Mouse (Mus musculus): ENCODE measurements around the gene Gm27021. TPM values are rescaled to one million over a fixed set of nuclear protein-coding genes. Genes with fewer than 3 reads are reported as not detected.

The Gm27021 gene
- total RNA-seq (2015) (not detected in 2 replicates), total RNA-seq (2017) (0.29 TPM in 1 of 2 replicates, not detected in the other)

DNA sequence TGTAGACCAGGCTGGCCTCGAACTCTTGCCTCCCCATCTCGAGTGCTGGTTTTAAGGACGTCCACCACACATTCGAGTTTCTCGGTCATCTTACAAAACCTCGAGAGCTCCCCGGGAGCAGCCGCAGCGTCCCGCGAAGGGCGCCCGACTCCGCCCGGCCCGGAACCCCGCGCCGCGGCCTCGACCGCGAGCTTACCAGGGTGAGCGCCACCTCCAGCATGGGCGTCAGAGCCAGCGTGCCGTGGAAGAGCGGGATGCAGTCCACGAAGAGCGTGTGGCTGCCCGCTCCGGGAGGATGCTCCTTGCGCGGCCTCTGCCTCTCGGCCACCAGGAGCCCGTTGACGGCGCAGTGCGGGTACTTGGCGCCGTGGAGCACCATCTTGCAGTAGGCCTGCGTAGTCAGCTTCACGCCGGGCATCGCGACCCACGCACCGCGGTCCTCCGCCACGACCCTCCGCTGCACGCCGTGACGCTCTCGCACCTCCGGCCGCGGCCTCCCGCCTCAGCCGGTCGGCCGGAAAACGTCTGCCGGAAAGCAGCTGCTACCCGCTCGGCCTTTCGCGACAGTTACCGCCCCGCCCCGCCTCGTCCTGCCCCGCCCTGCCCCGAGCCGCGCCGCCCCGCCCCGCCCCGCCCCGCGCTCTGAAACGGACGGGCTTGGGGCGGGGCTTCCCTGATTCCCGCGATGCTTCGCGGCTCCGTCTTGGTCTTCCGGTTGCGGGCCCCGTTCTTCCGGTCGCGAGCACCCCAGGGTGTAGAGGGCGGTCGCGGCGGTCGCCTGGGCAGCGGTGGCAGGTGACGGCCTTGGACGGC is at the start of gene Gm27021, which contains the start of gene Cox4i1:
TSS of gene Gm27021 (minus strand) at position 519 of the 813 bp plus-strand sequence.
TSS of gene Cox4i1 (plus strand) at position 662 of the 813 bp plus-strand sequence.
- peak; percentile 91 for ATAC-seq (ENCODE audit: poor library complexity, severe bottlenecking)

DNA sequence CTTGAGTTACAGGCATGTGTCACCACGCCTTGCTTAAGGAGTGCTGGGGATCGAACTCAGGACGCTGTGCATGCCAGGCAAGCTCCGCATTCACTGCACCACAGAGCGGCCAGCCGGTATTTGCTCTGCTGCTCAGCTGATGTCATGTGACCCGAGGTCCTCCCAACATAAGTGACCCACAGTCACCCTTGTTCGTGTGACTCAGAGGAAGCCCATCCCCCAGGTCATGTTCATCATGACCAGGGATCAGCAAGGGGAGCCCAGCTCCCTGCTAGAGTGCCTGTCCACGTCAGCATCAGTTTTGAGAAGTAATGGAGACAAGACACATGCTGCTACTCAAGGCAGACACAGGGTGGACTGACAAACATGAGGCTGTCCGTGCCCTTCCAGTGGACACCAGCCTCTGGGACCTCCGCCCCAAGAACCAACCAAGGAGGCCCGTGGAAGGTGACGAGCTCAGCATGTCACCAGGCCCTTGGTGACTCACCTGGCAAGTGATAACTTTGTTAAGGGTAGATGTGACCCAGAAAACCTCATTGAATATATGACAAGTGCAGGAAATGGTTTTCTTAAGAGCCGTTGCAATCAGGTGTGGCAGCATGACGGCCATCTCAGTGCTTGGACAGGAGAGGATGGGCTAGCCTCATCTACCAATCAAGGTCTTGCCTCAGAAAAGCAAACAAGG is 48.3 kb upstream of the Gm27021 start:
- peak; percentile 17 for ATAC-seq (ENCODE audit: poor library complexity, severe bottlenecking)

DNA sequence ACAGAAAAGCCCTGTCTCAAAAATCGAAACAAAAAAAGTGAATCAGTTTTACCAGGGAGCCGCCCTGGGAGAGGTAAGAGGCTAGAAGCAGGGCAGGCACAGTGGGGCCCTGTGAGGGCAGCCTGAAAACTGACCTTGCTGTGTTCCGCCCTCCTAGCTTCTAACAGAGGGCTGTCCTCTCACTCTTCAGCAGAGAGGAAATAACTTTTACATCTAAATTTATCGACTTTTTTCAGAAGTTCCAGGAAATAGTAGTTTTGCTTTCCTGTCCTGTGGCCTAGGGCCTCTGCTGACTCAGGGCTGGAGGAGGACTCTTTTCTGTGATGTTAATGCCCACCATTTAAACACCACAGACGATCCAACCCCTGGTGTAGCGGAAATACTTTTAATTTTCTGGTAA is 47.3 kb upstream of the Gm27021 start:
- peak; percentile 66 for ATAC-seq (ENCODE audit: poor library complexity, severe bottlenecking)

DNA sequence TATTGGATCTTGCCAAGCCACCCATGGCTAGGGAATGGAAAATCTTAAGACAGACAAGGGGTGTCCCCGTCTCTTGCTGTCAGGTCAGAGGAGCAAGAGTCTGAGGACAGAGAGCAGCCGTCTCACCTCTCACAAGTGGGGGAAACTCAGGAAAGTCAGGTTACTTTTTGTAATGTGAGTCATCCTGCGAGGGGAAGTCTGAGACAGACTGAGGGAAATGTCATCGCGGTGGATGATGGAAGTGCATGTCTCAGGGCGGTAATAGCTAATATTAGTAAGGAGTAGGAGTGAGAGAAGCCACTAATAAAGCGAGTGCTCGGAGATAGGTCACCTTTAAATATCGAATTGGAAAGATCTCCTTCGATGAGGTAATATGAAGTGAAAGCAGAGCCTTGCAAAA is 41.3 kb upstream of the Gm27021 start:
- ATAC-seq (ENCODE audit: poor library complexity, severe bottlenecking) = peak; percentile 27; the same call in 1 of the 2 replicates

DNA sequence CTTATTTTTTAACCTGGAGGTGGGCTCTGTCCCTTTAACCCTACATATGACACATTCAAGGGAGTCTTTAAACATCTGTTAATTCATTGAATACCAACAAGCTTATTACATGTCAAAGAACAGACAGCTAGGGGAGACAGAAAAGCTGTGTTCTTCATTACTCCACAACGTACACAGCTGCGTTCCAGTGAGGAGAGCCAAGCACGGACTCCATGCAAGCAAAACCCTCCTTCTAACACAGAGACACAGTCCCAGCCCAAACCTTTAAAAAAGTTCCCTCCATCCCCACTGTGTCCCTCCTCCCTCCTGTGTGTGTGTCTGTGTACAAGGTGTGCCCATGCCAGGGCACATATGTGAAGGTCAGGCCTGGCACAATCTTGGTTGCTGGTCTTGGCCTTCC is 38.3 kb upstream of the Gm27021 start:
- no peak for ATAC-seq (ENCODE audit: poor library complexity, severe bottlenecking)

DNA sequence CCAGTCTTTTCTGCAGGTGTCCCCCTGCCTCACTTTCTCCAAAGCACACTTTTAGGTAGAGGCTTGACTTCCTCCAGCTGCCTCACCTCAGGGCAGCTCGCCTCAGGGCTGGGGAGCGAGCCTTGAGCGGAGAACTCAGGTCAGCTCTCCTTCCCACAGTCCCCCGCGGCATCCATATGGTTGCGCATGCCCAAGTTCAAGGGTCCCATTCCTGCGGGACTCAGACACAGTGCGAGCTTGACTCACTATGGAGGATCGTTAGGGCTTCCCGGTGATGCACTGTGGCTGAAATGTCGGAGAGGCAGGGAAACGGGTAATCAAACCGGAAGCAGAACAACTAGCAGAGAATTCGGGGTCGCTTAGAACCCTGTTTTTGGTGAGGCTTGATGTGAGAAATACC is 37.3 kb upstream of the Gm27021 start:
- no peak for ATAC-seq (ENCODE audit: poor library complexity, severe bottlenecking)

DNA sequence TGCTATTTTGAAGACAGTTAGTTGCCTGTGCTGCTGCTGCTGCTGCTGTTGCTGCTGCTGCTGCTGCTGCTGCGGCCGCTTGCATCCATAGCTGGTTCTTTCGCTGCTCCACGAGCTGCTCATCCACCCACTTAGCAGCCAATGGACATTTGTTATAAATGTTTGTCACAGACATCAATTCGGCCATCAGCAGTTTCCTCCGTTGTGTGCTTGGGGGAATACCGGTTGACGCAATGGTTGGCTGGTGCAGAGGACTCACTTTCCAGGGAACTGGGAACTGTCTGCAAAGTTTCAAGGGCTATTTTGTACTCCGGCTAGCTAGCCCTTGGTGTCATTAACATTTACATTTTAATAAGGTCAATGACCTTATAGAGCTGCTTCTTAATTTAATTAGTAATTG is 36.3 kb upstream of the Gm27021 start:
- no peak for ATAC-seq (ENCODE audit: poor library complexity, severe bottlenecking)

DNA sequence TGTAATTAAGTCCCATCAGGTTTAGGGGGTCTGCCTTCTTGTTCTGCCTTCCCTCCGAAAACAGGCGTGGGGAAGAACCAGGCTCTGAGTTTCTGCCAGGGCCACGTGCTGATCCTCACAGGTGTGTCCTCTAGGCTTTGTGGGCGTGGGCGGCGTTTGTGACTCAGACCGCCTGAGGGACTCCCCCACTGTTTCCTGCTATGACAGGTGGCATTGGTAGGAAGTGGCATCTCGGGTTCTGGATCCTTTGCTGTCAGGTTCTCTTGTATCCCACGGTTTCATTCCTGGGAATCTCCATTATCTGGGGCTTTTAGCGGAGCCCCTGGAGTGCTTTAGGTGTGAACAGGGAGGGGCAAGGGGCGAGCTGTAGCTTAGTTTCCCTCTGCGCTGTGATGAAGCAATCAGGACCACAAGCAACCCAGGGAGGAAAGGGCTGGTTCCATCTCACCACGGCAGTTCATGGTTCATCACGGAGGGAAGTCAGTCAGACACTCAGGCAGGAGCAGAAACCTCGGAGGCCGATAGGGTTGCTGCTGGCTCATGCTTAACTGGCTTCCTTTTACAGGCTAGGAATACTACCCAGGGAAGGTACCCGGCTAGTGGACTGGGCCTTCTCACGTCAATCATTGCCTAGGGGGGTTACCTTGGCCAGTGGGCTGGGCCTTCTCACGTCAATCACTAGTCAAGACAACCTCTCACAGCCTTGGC is 34.0 kb upstream of the Gm27021 start:
- peak; percentile 80 for ATAC-seq (ENCODE audit: poor library complexity, severe bottlenecking)

DNA sequence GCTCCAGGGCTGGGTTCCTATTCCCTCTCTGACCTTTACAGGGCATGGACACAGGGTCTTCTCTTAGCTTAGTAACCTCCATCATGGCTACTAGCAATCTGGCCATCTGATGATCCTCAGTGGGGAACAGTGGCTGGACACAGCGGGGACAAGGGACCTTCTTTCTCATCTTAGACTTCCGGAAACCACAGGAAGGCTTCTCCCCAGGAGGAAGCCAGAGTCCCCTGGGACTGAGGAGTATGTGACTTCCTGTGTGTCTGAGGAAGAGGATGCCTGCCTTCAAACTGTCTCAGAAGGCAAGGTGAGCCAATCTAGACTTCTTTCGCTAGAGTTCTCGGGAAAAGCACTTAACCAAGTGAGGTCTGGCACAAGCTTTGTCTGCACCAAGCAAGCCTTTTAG is 32.2 kb upstream of the Gm27021 start:
- ATAC-seq (ENCODE audit: poor library complexity, severe bottlenecking) = no peak

DNA sequence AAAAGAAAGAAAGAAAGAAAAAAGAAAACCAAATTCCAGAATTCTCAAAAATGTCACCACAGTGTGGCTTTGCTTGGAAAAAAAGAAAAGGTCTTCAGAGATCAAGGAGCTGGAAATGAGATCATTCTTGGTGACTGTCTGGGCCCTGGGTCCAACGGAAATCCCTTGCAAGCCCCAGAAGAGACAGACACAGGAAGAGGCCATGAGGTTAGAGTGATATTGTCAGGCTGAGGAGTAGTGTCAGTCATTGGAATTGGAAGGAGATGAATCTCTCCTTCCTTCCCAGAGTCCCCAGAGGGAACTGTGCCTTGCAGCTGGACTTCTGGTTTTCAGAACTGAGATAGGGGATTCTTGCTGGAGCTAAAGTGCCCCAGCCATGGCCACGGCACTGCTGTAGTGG is 31.7 kb upstream of the Gm27021 start:
- no peak for ATAC-seq (ENCODE audit: poor library complexity, severe bottlenecking)

DNA sequence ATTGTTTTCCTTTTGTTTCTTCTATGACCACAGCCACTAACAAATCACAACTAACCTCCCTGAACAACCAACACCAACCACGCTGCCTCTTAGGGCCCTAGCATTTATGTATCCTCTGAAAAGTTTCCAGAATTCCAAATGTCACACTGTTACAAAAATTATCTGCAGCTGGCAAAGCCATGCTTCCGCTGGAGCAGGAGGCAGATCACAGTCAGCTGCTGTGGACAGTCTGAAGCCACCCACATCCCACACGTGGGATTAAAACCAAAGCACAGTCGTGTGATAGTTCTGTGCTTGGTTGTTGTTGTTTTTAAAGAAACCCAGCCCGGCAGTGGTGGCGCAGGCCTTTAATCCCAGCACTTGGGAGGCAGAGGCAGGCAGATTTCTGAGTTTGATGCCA is 31.2 kb upstream of the Gm27021 start:
- ATAC-seq (ENCODE audit: poor library complexity, severe bottlenecking) = no peak

DNA sequence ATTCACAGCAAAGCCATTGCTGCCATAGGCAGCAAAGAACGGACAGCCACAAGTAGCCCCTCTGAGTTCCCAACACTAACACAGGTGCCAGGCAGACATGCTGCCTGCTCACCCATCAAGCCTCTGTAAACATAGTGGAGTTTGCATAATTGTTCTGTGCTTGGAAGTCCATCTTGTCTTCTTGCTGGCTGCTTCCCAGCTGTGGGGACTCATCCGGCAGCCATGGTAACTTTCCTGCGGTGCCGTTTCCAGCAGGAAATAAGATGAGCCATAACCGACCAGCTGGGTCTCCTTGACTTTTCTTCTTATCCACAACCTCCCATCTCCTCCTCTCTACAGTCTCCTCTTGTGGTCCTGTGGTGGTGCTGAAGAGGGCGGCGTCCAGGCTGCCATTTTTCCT is 30.5 kb upstream of the Gm27021 start:
- no peak for ATAC-seq (ENCODE audit: poor library complexity, severe bottlenecking)

DNA sequence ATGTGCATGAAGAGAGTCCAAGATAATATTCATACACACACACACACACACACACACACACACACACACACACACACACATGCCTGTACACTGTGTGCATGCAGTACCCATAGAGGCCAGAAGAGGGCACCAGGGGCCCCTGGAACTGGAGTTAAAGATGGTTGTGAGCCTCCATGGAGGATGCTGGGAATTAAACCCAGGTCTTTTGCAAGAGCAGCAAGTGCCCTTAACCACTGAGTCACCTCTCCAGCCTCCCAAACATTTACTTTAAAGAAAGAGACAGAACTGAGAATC is 30.0 kb upstream of the Gm27021 start:
- 0 out of 2 replicates have a peak, but pooled peaks have one; percentile 10 for ATAC-seq (ENCODE audit: poor library complexity, severe bottlenecking)

DNA sequence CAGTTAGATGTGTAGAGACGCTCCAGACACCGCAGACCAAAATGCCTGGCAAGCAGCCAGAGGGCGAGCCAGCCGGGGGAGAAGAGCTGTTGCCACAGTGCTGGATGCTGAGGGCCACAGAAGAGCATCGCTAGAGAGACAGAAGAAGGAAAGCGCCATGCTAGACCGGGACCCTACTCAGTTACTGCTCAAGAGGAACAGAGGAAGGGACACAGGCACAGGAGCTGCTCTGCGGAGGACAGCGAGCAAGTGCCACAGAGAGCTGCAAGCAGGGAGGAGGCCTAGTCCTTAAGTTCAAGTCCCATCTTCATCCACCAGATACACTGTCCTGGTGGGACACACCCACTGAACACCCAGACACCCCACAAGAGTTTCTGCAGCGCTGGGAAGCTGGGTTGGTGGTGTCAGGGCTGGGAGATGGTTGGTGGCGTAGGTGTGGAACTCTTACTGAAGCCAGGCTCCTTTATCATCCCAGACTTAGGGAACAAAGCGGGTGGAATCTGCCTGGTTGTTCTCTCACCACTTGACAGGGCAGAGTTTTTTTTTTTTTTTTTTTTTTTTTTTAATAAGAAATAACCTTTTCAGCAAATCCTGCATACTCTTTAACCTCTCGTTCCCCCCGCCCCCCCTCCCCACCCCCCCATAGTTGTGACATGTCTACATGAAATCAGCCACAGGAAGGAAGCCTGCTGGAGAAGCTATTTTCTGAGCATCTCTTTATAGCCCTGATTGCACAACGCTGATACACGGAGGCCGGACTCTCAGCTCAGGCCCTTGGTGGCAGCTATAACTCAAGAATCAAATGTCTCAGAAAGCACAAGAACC is 29.5 kb upstream of the Gm27021 start:
- peak; percentile 43 for ATAC-seq (ENCODE audit: poor library complexity, severe bottlenecking)

DNA sequence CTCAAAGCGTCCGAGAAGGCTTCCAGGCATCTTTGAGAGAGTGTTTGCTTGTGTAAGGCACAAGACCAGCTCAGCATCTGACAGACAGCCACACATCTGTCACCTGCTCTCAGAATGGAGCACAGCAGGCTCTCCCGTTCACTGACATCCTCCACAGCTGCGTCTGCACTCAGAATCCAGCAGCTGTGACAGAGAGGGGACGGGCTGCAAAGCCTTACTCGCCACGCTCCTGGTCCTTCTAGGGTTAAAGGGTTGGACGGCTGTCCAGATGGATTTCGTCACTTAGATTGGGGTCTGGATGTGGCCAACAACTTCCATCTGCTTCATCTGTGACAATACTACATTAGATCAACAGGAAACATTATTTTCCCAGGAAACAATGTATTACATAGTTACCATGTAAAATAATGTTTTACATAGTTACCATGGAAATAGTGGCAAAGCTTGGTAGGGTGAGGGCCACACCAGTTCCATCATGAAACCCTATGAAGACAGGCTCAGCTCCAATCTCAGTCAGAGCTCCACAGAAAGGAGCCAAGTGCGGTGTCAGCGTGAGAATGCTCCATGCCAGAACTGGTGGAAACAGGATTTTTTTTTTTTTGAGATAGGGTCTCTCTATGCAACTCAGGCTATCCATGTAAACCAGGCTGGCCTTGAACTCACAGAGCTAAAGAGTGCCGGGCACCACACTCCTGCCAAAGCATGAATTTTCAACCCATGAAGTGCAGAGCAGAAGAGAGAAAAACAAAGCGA is 28.7 kb upstream of the Gm27021 start:
- no peak for ATAC-seq (ENCODE audit: poor library complexity, severe bottlenecking)

DNA sequence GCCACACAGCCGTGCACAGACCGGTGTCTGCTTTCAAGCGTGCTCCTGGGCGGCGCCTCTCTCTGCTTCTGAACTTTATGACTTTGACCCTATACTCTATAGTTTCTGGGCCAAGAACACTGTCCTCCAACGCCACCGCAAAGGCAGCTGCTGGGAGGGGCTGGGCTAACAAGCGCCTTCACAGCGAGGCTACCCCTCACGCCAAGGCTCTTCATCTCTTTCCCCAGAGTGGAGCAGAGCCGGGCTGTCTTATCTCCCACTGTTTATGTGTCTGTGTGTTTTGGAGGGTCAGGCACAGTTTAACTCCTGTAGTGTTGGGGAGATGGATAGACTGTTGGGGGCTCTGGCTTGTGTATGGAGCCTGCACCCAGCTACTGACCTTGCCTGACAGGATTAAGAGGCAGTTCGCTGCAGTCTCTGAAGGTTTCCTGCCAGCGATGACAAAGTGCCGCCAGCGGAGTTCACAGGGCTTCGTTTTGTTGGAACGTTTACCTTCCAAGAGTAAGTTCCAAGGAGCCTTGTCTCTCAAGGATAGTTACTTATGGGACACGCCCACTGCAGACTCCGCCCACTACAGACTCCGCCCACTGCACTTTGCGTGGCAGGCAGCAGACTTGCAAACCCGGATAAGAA is 26.1 kb upstream of the Gm27021 start:
- peak; percentile 47; the same call in 1 of the 2 replicates for ATAC-seq (ENCODE audit: poor library complexity, severe bottlenecking)

DNA sequence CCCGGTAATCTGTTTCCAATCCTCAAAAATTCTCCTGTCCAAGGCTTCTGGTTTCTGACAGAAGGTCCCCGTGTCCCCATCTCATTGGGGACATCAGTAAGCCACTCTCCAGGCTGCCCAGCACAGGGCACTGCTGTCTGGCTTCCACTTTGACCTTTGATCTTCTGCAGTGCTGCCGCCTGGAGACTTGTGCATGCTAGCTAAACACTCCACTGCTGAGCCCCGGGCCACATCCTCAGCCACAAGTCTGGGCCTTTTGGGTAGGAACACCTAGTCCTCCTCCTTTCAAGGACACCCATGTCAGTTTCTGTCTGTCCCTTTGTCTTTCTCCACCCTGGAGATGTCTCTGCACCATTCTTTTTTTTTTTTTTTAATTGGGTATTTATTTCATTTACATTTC is 25.1 kb upstream of the Gm27021 start:
- no peak for ATAC-seq (ENCODE audit: poor library complexity, severe bottlenecking)

DNA sequence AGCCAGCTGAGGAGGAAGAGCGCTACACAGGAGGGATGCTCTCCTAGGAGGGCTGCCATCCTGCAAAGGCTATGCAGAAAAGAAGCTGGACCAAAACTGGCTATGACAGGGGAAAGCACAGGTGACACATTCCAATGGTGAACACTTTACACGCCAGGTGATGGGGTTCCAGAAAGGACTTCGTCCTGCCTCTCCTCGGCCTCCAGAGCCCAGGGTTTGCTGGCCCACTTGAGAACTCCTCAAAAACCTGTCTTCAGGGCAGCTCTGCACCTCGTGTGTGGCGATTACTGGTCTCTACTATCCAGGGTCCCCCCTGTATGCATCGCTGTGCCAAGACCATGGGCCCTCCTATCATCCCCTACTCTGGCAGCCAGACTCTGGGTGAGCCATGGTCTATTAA is 20.6 kb upstream of the Gm27021 start:
- ATAC-seq (ENCODE audit: poor library complexity, severe bottlenecking) = no peak

DNA sequence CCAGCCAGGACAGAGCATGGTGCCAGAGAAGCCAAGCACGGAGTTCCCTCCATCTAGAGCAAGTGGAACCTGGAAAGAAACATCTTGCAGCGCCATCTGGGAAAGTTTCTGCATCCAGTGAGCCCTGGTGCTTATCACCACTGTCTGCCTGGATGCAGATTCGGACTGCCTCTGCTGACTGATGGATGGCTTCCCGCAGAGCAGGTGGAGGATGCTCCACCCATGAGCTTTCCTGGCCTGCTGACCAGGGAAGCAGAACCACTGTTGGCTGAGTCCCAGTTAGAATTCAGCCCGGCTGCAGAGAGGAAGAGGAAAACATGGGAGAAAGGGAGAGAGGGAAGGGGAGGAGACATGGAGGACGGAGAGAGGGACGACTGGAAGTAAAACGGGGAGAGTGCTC is 19.9 kb upstream of the Gm27021 start:
- ATAC-seq (ENCODE audit: poor library complexity, severe bottlenecking) = no peak

DNA sequence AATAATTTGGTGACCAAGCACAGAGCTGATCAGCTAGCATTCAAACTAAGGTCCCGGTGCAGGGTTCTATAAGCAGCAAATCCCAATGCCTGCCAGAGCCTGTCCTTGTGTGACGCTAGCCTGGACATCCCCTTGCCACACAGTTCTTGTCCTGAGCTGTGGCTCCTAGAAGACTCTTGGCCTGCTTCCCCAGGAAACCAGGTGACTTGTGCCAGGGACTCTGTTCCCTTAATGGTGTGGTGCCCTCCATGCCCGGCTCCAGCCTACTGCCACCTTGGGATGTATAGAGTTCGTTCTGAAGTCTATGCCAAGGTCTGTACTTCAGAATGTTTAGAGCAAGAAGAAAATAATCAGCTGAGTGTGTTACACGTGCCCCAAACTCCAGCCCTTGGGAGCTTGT is 18.7 kb upstream of the Gm27021 start:
- no peak for ATAC-seq (ENCODE audit: poor library complexity, severe bottlenecking)
